Mouse (Mus musculus) midbrain, embryonic 15.5 days (tissue): ENCODE data around the gene Ticam1. TPM values are rescaled to one million over a fixed set of nuclear protein-coding genes. Genes with fewer than 3 reads are reported as not detected.
A peak's percentile ranks its signal among the peaks of the same experiment; 100 is the strongest.

Experiments used
- ATAC-seq: fragments of 200-750 bp; cut with Nextera tagmentation; replicated peaks from 2 replicates; pipeline ENCODE4 v1.8.0; 2017; ENCODE audit warnings: moderate TSS enrichment
- H3K27ac ChIP-seq: fragments of 300-500 bp; sonication (generic); 2 replicates; pipeline ENCODE4 v1.5.1; 2015; ENCODE audit warnings: mild to moderate bottlenecking, inconsistent platforms
- H3K27me3 ChIP-seq: fragments of 300-500 bp; sonication (generic); replicated peaks from 2 replicates; pipeline ENCODE4 v1.6.1; 2015; ENCODE audit warnings: inconsistent platforms
- H3K36me3 ChIP-seq: fragments of 300-500 bp; sonication (generic); replicated peaks from 2 replicates; pipeline ENCODE4 v1.6.1; 2015; ENCODE audit warnings: inconsistent platforms
- H3K4me1 ChIP-seq: fragments of 300-500 bp; sonication (generic); 2 replicates; pipeline ENCODE4 v1.6.1; 2015; ENCODE audit warnings: inconsistent platforms
- H3K4me2 ChIP-seq: fragments of 300-500 bp; sonication (generic); 2 replicates; pipeline ENCODE4 v1.6.1; 2015; ENCODE audit warnings: inconsistent platforms, mild to moderate bottlenecking, moderate library complexity
- H3K4me3 ChIP-seq: fragments of 300-500 bp; sonication (generic); 2 replicates; pipeline ENCODE4 v1.5.1; 2015; ENCODE audit warnings: mild to moderate bottlenecking, inconsistent platforms
- H3K9ac ChIP-seq: fragments of 300-500 bp; sonication (generic); 2 replicates; pipeline ENCODE4 v1.6.1; 2015; ENCODE audit warnings: mild to moderate bottlenecking, inconsistent platforms
- H3K9me3 ChIP-seq: fragments of 300-500 bp; sonication (generic); 2 replicates; pipeline ENCODE4 v1.6.1; 2016; ENCODE audit warnings: inconsistent platforms
- WGBS: fragments of 180-500 bp; shearing (Covaris S2); methylation state at CpG from one replicate; pipeline ENCODE4 v1.1.7; 2015; ENCODE audit warnings: mixed read lengths; 5-methylcytosine and 5-hydroxymethylcytosine counted together
- polyA plus RNA-seq: library from polyadenylated mRNA; unstranded; fragments of >200 nt; fragmentation: Nextera tagmentation; extraction: Ambion mirVana; gene quantifications from 2 replicates; pipeline ENCODE4 v1.2.1, GENCODE M21; 2015

Ticam1 gene
- polyA plus RNA-seq, 1 experiment from 2014 or later, result 1.2 TPM

DNA sequence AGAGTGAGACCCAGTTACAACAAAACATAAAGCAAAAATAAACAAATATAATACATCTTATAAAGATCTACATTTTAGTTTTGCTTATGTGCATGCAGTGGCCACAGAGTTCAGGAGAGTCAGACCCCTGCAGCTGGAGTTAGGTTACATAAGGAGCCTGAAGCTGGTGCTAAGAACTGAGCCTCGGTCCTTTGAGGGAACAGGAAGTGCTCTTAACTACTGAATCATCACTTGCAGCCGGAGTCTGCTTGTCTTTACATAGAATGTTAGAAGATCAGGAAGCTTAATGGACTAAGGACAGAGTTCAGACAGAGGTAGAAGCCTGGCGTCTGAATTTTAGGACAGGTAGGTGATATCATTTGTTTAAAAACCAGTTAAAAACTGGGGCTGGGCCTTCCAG is 12.3 kb upstream of the Ticam1 start:
- H3K27ac ChIP-seq, result peak overlapping the region; percentile 51; the same call in 1 of the 2 replicates
- no peaks in the 10 kb centered on the region for H3K36me3 ChIP-seq
- 48% methylated on average over 3 of the region's 3 CpGs for WGBS
- H3K9me3 ChIP-seq, result no peaks in the 10 kb centered on the region
- no peaks in the 10 kb centered on the region for H3K27me3 ChIP-seq
- H3K9ac ChIP-seq, result no peak overlapping the region
- ATAC-seq, result no peak
- no peak overlapping the region for H3K4me2 ChIP-seq
- H3K4me3 ChIP-seq, result no peak overlapping the region
- H3K4me1 ChIP-seq, result peaks cover 24% of the 10 kb centered on the region

DNA sequence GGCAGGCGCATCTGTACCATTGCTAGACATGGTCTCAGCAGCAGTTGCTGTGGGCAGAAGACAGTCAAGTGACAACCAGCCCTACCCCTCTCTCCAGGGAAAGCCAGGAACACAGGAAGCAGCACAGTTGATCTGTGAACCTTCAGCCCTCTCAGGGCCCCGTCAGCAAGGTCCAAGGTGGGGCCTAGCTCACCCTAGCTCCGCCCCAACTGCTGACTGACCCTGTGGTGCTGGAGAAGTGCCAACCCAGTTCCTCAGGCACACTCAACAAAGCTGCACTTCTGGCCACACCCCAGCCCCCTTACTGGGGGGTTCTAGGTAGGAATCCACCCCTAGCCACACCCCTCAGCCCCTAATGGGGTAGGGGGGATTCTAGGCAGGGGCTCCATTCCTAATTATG is 11.2 kb upstream of the Ticam1 start:
- 70% methylated on average over 3 of the region's 3 CpGs for WGBS
- peaks cover 24% of the 10 kb centered on the region for H3K4me1 ChIP-seq
- no peak for ATAC-seq

GRCm38 (mm10) chr17:56285995-56286394 is 9.4 kb upstream of the Ticam1 start:
- Histone ChIP-seq H3K36me3 (no peaks in the 10 kb centered on the region), H3K4me2 (no peak overlapping the region), H3K9ac (no peak overlapping the region), H3K27ac (no peak overlapping the region), H3K27me3 (no peaks in the 10 kb centered on the region), H3K4me3 (no peak overlapping the region), H3K4me1 (peaks cover 18% of the 10 kb centered on the region), H3K9me3 (no peaks in the 10 kb centered on the region)
- WGBS, result 95% methylated on average over 11 of the region's 11 CpGs
- ATAC-seq, result no peak

More for the DNA sequence above, 11.2 kb upstream of the Ticam1 start:
- H3K4me2 ChIP-seq, result no peak overlapping the region
- no peak overlapping the region for H3K27ac ChIP-seq
- H3K36me3 ChIP-seq, result no peaks in the 10 kb centered on the region
- no peak overlapping the region for H3K4me3 ChIP-seq
- H3K27me3 ChIP-seq, result no peaks in the 10 kb centered on the region
- no peak overlapping the region for H3K9ac ChIP-seq
- no peaks in the 10 kb centered on the region for H3K9me3 ChIP-seq

GRCm38 (mm10) chr17:56283316-56283715 is 6.7 kb upstream of the Ticam1 start:
- Histone ChIP-seq H3K9ac (no peak overlapping the region), H3K9me3 (no peaks in the 10 kb centered on the region), H3K4me2 (no peak overlapping the region), H3K4me1 (no peaks in the 10 kb centered on the region), H3K27me3 (no peaks in the 10 kb centered on the region), H3K4me3 (no peak overlapping the region), H3K36me3 (no peaks in the 10 kb centered on the region), H3K27ac (no peak overlapping the region)
- 93% methylated on average over 8 of the region's 8 CpGs for WGBS
- no peak for ATAC-seq

DNA sequence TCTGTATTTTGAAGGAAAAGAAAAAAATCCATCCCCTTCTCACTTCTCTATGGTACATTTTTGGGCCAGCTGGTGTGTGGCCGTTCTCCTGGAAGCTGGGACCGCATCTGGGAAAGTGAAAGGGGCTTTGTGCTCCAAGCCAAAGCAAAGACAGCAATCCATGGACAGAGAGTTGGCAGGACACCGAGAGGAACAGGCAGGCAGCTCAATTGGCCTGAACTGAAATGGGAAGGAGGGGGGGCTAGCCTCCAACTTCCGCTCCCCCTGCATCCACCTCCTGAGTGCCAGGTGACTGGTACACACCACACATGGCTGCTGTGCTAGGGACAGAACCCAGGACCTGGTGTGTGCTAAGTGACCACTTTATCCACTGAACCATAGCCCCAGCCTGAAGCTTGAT is 6.2 kb upstream of the Ticam1 start:
- no peak overlapping the region for H3K4me2 ChIP-seq
- no peaks in the 10 kb centered on the region for H3K4me1 ChIP-seq
- no peaks in the 10 kb centered on the region for H3K27me3 ChIP-seq
- H3K9me3 ChIP-seq, result no peaks in the 10 kb centered on the region
- WGBS, result 88% methylated on average over 4 of the region's 4 CpGs
- no peaks in the 10 kb centered on the region for H3K36me3 ChIP-seq
- H3K27ac ChIP-seq, result no peak overlapping the region
- no peak overlapping the region for H3K9ac ChIP-seq
- no peak for ATAC-seq
- H3K4me3 ChIP-seq, result no peak overlapping the region

- Histone ChIP-seq H3K9me3 (no peaks in the 10 kb centered on the region), H3K4me1 (peaks cover 11% of the 10 kb centered on the region)
- 92% methylated on average over 12 of the region's 12 CpGs for WGBS
These were observed 4.6 kb upstream of the Ticam1 start for GRCm38 (mm10) chr17:56281193-56281592.

DNA sequence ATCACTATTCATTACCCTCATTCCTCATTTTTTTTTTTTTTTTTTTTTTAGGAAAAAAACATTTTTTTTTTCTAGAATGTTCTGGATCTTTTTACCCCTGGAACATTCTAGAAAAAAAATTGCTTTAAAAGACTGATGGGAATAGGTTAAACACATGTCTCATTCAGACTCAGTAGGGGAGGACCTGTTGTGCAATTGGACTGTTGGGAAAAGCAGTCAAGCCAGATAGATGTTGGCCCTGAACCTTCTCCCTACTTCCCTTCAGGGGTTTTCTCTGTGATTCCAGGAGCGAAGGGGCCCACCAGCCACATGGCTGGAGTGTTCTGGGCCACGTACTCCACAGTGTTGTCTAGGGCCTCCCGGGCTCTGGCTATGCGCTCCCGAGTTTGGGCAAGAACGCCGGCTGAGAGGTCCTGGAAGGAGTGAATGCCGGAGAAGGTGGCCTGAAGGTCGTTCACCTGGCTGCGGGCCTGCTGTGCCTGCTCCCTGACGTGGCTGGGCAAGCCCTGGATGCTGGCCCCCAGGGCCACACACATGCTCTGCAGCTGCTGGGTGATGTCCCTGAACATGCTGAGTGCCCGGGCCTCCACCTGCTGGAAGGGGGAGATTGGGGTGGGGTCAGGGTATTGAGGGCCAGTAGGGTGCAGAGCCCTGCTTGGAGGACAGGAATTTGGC is 3.0 kb upstream of the Ticam1 start:
- ATAC-seq, result no peak
- H3K4me3 ChIP-seq, result no peak overlapping the region

More at GRCm38 (mm10) chr17:56281193-56281592, 4.6 kb upstream of the Ticam1 start:
- Histone ChIP-seq H3K36me3 (no peaks in the 10 kb centered on the region), H3K4me3 (no peak overlapping the region), H3K27ac (no peak overlapping the region), H3K9ac (no peak overlapping the region), H3K4me2 (no peak overlapping the region), H3K27me3 (no peaks in the 10 kb centered on the region)
- no peak for ATAC-seq

GRCm38 (mm10) chr17:56278340-56278739 is 1.8 kb upstream of the Ticam1 start:
- H3K4me1 ChIP-seq, result peaks cover 14% of the 10 kb centered on the region
- H3K27ac ChIP-seq, result no peak overlapping the region
- no peak overlapping the region for H3K9ac ChIP-seq
- no peak overlapping the region for H3K4me3 ChIP-seq
- H3K27me3 ChIP-seq, result no peaks in the 10 kb centered on the region
- no peaks in the 10 kb centered on the region for H3K9me3 ChIP-seq
- ATAC-seq, result no peak
- no peak overlapping the region for H3K4me2 ChIP-seq
- H3K36me3 ChIP-seq, result no peaks in the 10 kb centered on the region
- WGBS, result 94% methylated on average over 5 of the region's 5 CpGs

More for the DNA sequence above, 3.0 kb upstream of the Ticam1 start:
- Histone ChIP-seq H3K4me2 (no peak overlapping the region), H3K4me1 (peaks cover 14% of the 10 kb centered on the region), H3K9ac (no peak overlapping the region), H3K36me3 (no peaks in the 10 kb centered on the region), H3K9me3 (no peaks in the 10 kb centered on the region), H3K27me3 (no peaks in the 10 kb centered on the region), H3K27ac (no peak overlapping the region)
- 90% methylated on average over 12 of the region's 12 CpGs for WGBS

GRCm38 (mm10) chr17:56277567-56277893 is 944 bp upstream of the Ticam1 start:
- 47% methylated on average over 2 of the region's 2 CpGs for whole genome bisulfite sequencing
- Histone ChIP-seq H3K4me2 (no peak overlapping the region), H3K9me3 (no peaks in the 10 kb centered on the region), H3K27ac (no peak overlapping the region), H3K27me3 (no peaks in the 10 kb centered on the region), H3K36me3 (no peaks in the 10 kb centered on the region), H3K9ac (no peak overlapping the region), H3K4me3 (no peak overlapping the region), H3K4me1 (peaks cover 14% of the 10 kb centered on the region)
- ATAC-seq, result no peak

GRCm38 (mm10) chr17:56275842-56276480 is 625 bp downstream of the Ticam1 start:
- Histone ChIP-seq H3K36me3 (no peaks in the 10 kb centered on the region), H3K4me3 (peak overlapping the region; percentile 40), H3K9ac (peak overlapping the region; percentile 52), H3K27me3 (no peaks in the 10 kb centered on the region), H3K4me2 (peak overlapping the region; percentile 72), H3K9me3 (no peaks in the 10 kb centered on the region), H3K4me1 (peaks cover 14% of the 10 kb centered on the region), H3K27ac (no peak overlapping the region)
- WGBS, result 30% methylated on average over 5 of the region's 5 CpGs
- peak; percentile 3; the same call in 1 of the 2 replicates for ATAC-seq

DNA sequence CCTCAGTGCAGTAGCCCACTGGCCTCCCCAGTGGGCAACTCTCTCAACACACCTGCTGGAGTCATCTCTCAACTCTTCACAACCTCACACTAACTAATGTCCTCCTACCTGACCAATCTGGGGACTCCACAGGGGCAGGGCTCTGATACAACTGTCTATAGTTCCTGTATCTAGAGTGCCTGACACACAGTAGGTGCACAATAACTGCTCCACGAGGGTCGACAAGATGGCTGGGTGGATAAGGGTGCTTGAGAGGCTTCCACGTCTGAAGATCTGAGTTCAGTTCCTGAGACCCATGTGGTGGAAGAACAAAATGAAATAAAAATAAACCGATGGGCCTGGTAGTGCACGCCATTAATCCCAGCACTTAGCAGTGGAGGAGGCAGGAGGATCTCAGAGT is 2.6 kb downstream of the Ticam1 start:
- H3K4me1 ChIP-seq, result peaks cover 21% of the 10 kb centered on the region
- WGBS, result 86% methylated on average over 5 of the region's 5 CpGs

GRCm38 (mm10) chr17:56273482-56273881 is 3.1 kb downstream of the Ticam1 start:
- no peak overlapping the region for H3K27ac ChIP-seq
- no peak for ATAC-seq
- H3K9me3 ChIP-seq, result no peaks in the 10 kb centered on the region
- no peak overlapping the region for H3K9ac ChIP-seq
- H3K4me3 ChIP-seq, result no peak overlapping the region
- no peak overlapping the region for H3K4me2 ChIP-seq
- H3K4me1 ChIP-seq, result peaks cover 26% of the 10 kb centered on the region
- WGBS, result 91% methylated on average over 7 of the region's 7 CpGs
- H3K27me3 ChIP-seq, result no peaks in the 10 kb centered on the region
- H3K36me3 ChIP-seq, result no peaks in the 10 kb centered on the region

More for the DNA sequence above, 2.6 kb downstream of the Ticam1 start:
- no peaks in the 10 kb centered on the region for H3K27me3 ChIP-seq
- ATAC-seq, result no peak
- H3K9ac ChIP-seq, result no peak overlapping the region
- H3K36me3 ChIP-seq, result no peaks in the 10 kb centered on the region
- H3K4me2 ChIP-seq, result no peak overlapping the region
- H3K9me3 ChIP-seq, result no peaks in the 10 kb centered on the region
- H3K27ac ChIP-seq, result no peak overlapping the region
- H3K4me3 ChIP-seq, result no peak overlapping the region

- Histone ChIP-seq H3K9me3 (no peaks in the 10 kb centered on the region), H3K27ac (no peak overlapping the region), H3K4me1 (peaks cover 26% of the 10 kb centered on the region), H3K4me2 (no peak overlapping the region), H3K36me3 (no peaks in the 10 kb centered on the region), H3K27me3 (no peaks in the 10 kb centered on the region), H3K4me3 (no peak overlapping the region), H3K9ac (no peak overlapping the region)
- WGBS, result 79% methylated on average over 3 of the region's 3 CpGs
- no peak for ATAC-seq
These were observed 3.9 kb downstream of the Ticam1 start for GRCm38 (mm10) chr17:56272644-56273043.
